Mouse (Mus musculus) adrenal gland, adult 2 months (tissue): ENCODE data around the gene Olfr1164. TPM values are rescaled to one million over a fixed set of nuclear protein-coding genes. Genes with fewer than 3 reads are reported as not detected.

ENCODE experiments used
- DNase-seq: peaks from one replicate; pipeline ENCODE4 v3.0.0; 2021
- long read RNA-seq: library from polyadenylated mRNA; stranded (forward); transcript quantifications from one replicate; pipeline ENCODE4 v2.0.0, GENCODE M21; 2021
- polyA plus RNA-seq: library from polyadenylated mRNA; depleted of rRNA; stranded (reverse); fragments of >200 nt; gene quantifications from 2 replicates; pipeline ENCODE4 v1.2.3, GENCODE M21; 2012; rRNA removed
- total RNA-seq, 2 experiments: library from RNA; stranded (reverse); gene quantifications; 2 replicates each; pipeline ENCODE4 v1.2.3; 2021

Olfr1164 gene
- total RNA-seq, result not detected
- not detected in 2 replicates for polyA plus RNA-seq
- long read RNA-seq, result 0 reads

GRCm38 (mm10) chr2:88093866-88094265, at the start of gene Olfr1164:
Gene Olfr1164 (minus strand): TSS chr2:88093966.
- no peak for DNase-seq

GRCm38 (mm10) chr2:88128172-88128571, 34.4 kb upstream of the Olfr1164 start, which contains the start of gene Olfr1166:
Gene Olfr1166 (minus strand): TSS chr2:88128272.
- no peak for DNase-seq

- no peak for DNase-seq
These were observed 22.0 kb downstream of the Olfr1164 start, which contains the start of gene Olfr1163 for GRCm38 (mm10) chr2:88071730-88072129. Gene Olfr1163 (minus strand): TSS chr2:88071830.

- DNase-seq, result no peak
These were observed 30.2 kb downstream of the Olfr1164 start for GRCm38 (mm10) chr2:88063587-88063986.

GRCm38 (mm10) chr2:88051029-88051428, 42.7 kb downstream of the Olfr1164 start, which contains the start of gene Olfr1162:
Gene Olfr1162 (minus strand): TSS chr2:88051129.
- no peak for DNase-seq

Other genes starting within 250 kb of the Olfr1164 start
- gene Olfr1150-ps1, start 250.0 kb downstream of the Olfr1164 start, total RNA-seq, result not detected
- not detected in 2 replicates for gene Olfr1150-ps1, start 250.0 kb downstream of the Olfr1164 start, polyA plus RNA-seq
- not detected for gene Olfr1151, start 238.1 kb downstream of the Olfr1164 start, total RNA-seq
- not detected in 2 replicates for gene Olfr1151, start 238.1 kb downstream of the Olfr1164 start, polyA plus RNA-seq
- gene Olfr1152, start 227.5 kb downstream of the Olfr1164 start, total RNA-seq, result not detected
- gene Olfr1152, start 227.5 kb downstream of the Olfr1164 start, polyA plus RNA-seq, result not detected in 2 replicates
- not detected for gene Olfr1153, start 199.0 kb downstream of the Olfr1164 start, total RNA-seq
- not detected in 2 replicates for gene Olfr1153, start 199.0 kb downstream of the Olfr1164 start, polyA plus RNA-seq
- not detected for gene Olfr1154, start 188.8 kb downstream of the Olfr1164 start, total RNA-seq
- not detected in 2 replicates for gene Olfr1154, start 188.8 kb downstream of the Olfr1164 start, polyA plus RNA-seq
- not detected for gene Olfr1155, start 148.8 kb downstream of the Olfr1164 start, total RNA-seq
- gene Olfr1155, start 148.8 kb downstream of the Olfr1164 start, polyA plus RNA-seq, result not detected in 2 replicates
- not detected for gene Olfr1156, start 140.9 kb downstream of the Olfr1164 start, total RNA-seq
- gene Olfr1156, start 140.9 kb downstream of the Olfr1164 start, polyA plus RNA-seq, result not detected in 2 replicates
- not detected for gene Olfr1157, start 125.7 kb downstream of the Olfr1164 start, total RNA-seq
- not detected in 2 replicates for gene Olfr1157, start 125.7 kb downstream of the Olfr1164 start, polyA plus RNA-seq
- not detected for gene Olfr74, start 119.3 kb downstream of the Olfr1164 start, total RNA-seq
- not detected in 2 replicates for gene Olfr74, start 119.3 kb downstream of the Olfr1164 start, polyA plus RNA-seq
- gene Olfr1158, start 103.9 kb downstream of the Olfr1164 start, total RNA-seq, result not detected
- gene Olfr1158, start 103.9 kb downstream of the Olfr1164 start, polyA plus RNA-seq, result not detected in 2 replicates
- gene Olfr1160, start 85.7 kb downstream of the Olfr1164 start, total RNA-seq, result not detected
- not detected in 2 replicates for gene Olfr1160, start 85.7 kb downstream of the Olfr1164 start, polyA plus RNA-seq
- gene Olfr1161, start 71.2 kb downstream of the Olfr1164 start, total RNA-seq, result not detected
- not detected in 2 replicates for gene Olfr1161, start 71.2 kb downstream of the Olfr1164 start, polyA plus RNA-seq
- gene Olfr73, start 56.3 kb downstream of the Olfr1164 start, total RNA-seq, result not detected
- gene Olfr73, start 56.3 kb downstream of the Olfr1164 start, polyA plus RNA-seq, result not detected in 2 replicates
- gene Olfr1162, start 42.8 kb downstream of the Olfr1164 start, total RNA-seq, result not detected
- gene Olfr1162, start 42.8 kb downstream of the Olfr1164 start, polyA plus RNA-seq, result not detected in 2 replicates
- not detected for gene Olfr1163, start 22.1 kb downstream of the Olfr1164 start, total RNA-seq
- not detected in 2 replicates for gene Olfr1163, start 22.1 kb downstream of the Olfr1164 start, polyA plus RNA-seq
- gene Olfr1166, start 34.3 kb upstream of the Olfr1164 start, total RNA-seq, result not detected
- gene Olfr1166, start 34.3 kb upstream of the Olfr1164 start, polyA plus RNA-seq, result not detected in 2 replicates
- gene Olfr1167, start 61.2 kb upstream of the Olfr1164 start, total RNA-seq, result not detected
- not detected in 2 replicates for gene Olfr1167, start 61.2 kb upstream of the Olfr1164 start, polyA plus RNA-seq
- not detected for gene Olfr1168, start 87.9 kb upstream of the Olfr1164 start, total RNA-seq
- gene Olfr1168, start 87.9 kb upstream of the Olfr1164 start, polyA plus RNA-seq, result not detected in 2 replicates
- gene Olfr1170, start 134.4 kb upstream of the Olfr1164 start, total RNA-seq, result not detected
- not detected in 2 replicates for gene Olfr1170, start 134.4 kb upstream of the Olfr1164 start, polyA plus RNA-seq
- gene Olfr1173, start 185.9 kb upstream of the Olfr1164 start, total RNA-seq, result not detected
- gene Olfr1173, start 185.9 kb upstream of the Olfr1164 start, polyA plus RNA-seq, result not detected in 2 replicates
- gene Olfr1174-ps, start 221.2 kb upstream of the Olfr1164 start, total RNA-seq, result not detected
- not detected in 2 replicates for gene Olfr1174-ps, start 221.2 kb upstream of the Olfr1164 start, polyA plus RNA-seq
- gene Olfr1175-ps, start 233.2 kb upstream of the Olfr1164 start, total RNA-seq, result not detected
- not detected in 2 replicates for gene Olfr1175-ps, start 233.2 kb upstream of the Olfr1164 start, polyA plus RNA-seq
- gene Olfr1176, start 242.8 kb upstream of the Olfr1164 start, total RNA-seq, result not detected
- gene Olfr1176, start 242.8 kb upstream of the Olfr1164 start, polyA plus RNA-seq, result not detected in 2 replicates